Mouse (Mus musculus): ENCODE measurements around the gene Aatf.

DNA sequence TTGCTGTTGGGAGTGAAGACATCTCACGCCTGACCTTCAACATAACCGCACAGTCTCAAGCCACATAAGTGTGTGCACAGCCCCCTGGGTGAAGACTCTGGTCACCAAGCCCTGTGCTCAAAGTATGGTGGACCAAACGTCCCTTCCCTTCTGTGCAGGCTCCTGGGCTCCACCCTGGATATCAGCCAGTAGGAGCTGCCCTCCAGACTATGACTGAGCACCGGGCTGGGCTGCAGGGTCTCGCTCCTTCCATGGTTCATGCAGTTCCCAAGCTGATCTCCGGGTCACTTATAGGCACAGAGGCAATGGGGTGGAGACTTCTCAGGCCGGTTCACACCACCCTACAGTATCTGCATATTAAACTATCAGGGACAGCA lies 101.7 kb downstream of the Aatf start:
- TF ChIP-seq TAL1 (IDR thresholded peaks at IDR 0.05; ENCODE audit: low read length) (no peak), GATA1 (IDR thresholded peaks at IDR 0.05; ENCODE audit: low read length) (no peak)

All from erythroblast, embryonic 14.5 days (primary cell).